Mouse (Mus musculus): Measurements from ENCODE around the gene Cacna2d2. TPM values are rescaled to one million over a fixed set of nuclear protein-coding genes. Genes with fewer than 3 reads are reported as not detected.

Gene Cacna2d2
- polyA plus RNA-seq, 1 experiment from 2014 or later, result 0.18 TPM

GRCm38 (mm10) chr9:107521711-107522399 lies 122.4 kb downstream of the Cacna2d2 start:
- H3K4me3 ChIP-seq (ENCODE audit: low read depth, low read length), result 0 out of 2 replicates have a peak overlapping the region, but pooled peaks have one; percentile 2
- H3K27ac ChIP-seq (ENCODE audit: low read depth, low read length), result no peak overlapping the region
- no peaks in the 10 kb centered on the region for H3K9me3 ChIP-seq (ENCODE audit: control insufficient read depth, low read length)
- peaks cover 28% of the 10 kb centered on the region for H3K27me3 ChIP-seq (replicated peaks; ENCODE audit: control insufficient read depth, insufficient read depth, low read length)
- WGBS, result 23% methylated on average over 25 of the region's 25 CpGs
- no peaks in the 10 kb centered on the region for H3K36me3 ChIP-seq (ENCODE audit: control insufficient read depth, insufficient read depth, low read length)
- DNase-seq (ENCODE audit: low spot score) (no peak), ATAC-seq (replicated peaks; ENCODE audit: low FRiP score) (no peak)
- 0 out of 2 replicates have a peak overlapping the region, but pooled peaks have one; percentile 6 for H3K9ac ChIP-seq (ENCODE audit: low read depth, low read length)
- H3K4me2 ChIP-seq, result peak overlapping the region; percentile 40
- H3K4me1 ChIP-seq (replicated peaks; ENCODE audit: control insufficient read depth, insufficient read depth, low read length), result peaks cover 11% of the 10 kb centered on the region

GRCm38 (mm10) chr9:107522400-107522711 lies 122.9 kb downstream of the Cacna2d2 start:
- H3K9me3 ChIP-seq (ENCODE audit: control insufficient read depth, low read length), result no peaks in the 10 kb centered on the region
- H3K4me1 ChIP-seq (replicated peaks; ENCODE audit: control insufficient read depth, insufficient read depth, low read length), result peaks cover 16% of the 10 kb centered on the region
- H3K27me3 ChIP-seq (replicated peaks; ENCODE audit: control insufficient read depth, insufficient read depth, low read length), result peaks cover 33% of the 10 kb centered on the region
- DNase-seq (ENCODE audit: low spot score) (no peak), ATAC-seq (replicated peaks; ENCODE audit: low FRiP score) (no peak)
- no peak overlapping the region for H3K4me3 ChIP-seq (ENCODE audit: low read depth, low read length)
- H3K4me2 ChIP-seq, result peak overlapping the region; percentile 40
- WGBS, result 54% methylated on average over 2 of the region's 2 CpGs
- H3K9ac ChIP-seq (ENCODE audit: low read depth, low read length), result 0 out of 2 replicates have a peak overlapping the region, but pooled peaks have one; percentile 6
- no peaks in the 10 kb centered on the region for H3K36me3 ChIP-seq (ENCODE audit: control insufficient read depth, insufficient read depth, low read length)
- no peak overlapping the region for H3K27ac ChIP-seq (ENCODE audit: low read depth, low read length)

- no peaks in the 10 kb centered on the region for H3K36me3 ChIP-seq (ENCODE audit: control insufficient read depth, insufficient read depth, low read length)
- DNase-seq (ENCODE audit: low spot score) (peak; percentile 93), ATAC-seq (replicated peaks; ENCODE audit: low FRiP score) (peak; percentile 78)
- peak overlapping the region; percentile 34; the same call in 1 of the 2 replicates for H3K9ac ChIP-seq (ENCODE audit: low read depth, low read length)
- peak overlapping the region; percentile 88 for H3K4me2 ChIP-seq
- peak overlapping the region; percentile 53 for H3K4me3 ChIP-seq (ENCODE audit: low read depth, low read length)
- no peaks in the 10 kb centered on the region for H3K9me3 ChIP-seq (ENCODE audit: control insufficient read depth, low read length)
- WGBS, result 6% methylated on average over 42 of the region's 44 CpGs
- H3K4me1 ChIP-seq (replicated peaks; ENCODE audit: control insufficient read depth, insufficient read depth, low read length), result peaks cover 14% of the 10 kb centered on the region
- no peak overlapping the region for H3K27ac ChIP-seq (ENCODE audit: low read depth, low read length)
- peaks cover 35% of the 10 kb centered on the region for H3K27me3 ChIP-seq (replicated peaks; ENCODE audit: control insufficient read depth, insufficient read depth, low read length)
Measured at GRCm38 (mm10) chr9:107526198-107527026, 127.0 kb downstream of the Cacna2d2 start.

- DNase-seq (ENCODE audit: low spot score), result peak; percentile 88
- Histone ChIP-seq H3K36me3 (ENCODE audit: control insufficient read depth, insufficient read depth, low read length) (peaks cover 18% of the 10 kb centered on the region), H3K4me1 (replicated peaks; ENCODE audit: control insufficient read depth, insufficient read depth, low read length) (peaks cover 22% of the 10 kb centered on the region), H3K27ac (ENCODE audit: low read depth, low read length) (peak within 1 kb of the TSS; percentile 76), H3K4me2 (peak within 1 kb of the TSS; percentile 98), H3K9me3 (ENCODE audit: control insufficient read depth, low read length) (no peaks in the 10 kb centered on the region), H3K4me3 (ENCODE audit: low read depth, low read length) (peak within 1 kb of the TSS; percentile 83), H3K27me3 (replicated peaks; ENCODE audit: control insufficient read depth, insufficient read depth, low read length) (no peaks in the 10 kb centered on the region), H3K9ac (ENCODE audit: low read depth, low read length) (peak within 1 kb of the TSS; percentile 94)
- ATAC-seq (replicated peaks; ENCODE audit: low FRiP score), result peak; percentile 98
- WGBS, result under 1% methylated on average over 48 of the region's 48 CpGs
Measured at GRCm38 (mm10) chr9:107533791-107534407, 134.5 kb downstream of the Cacna2d2 start, which contains the start of gene Tmem115. TSS of gene Tmem115 (plus strand) at chr9:107533945.

- Histone ChIP-seq H3K9ac (ENCODE audit: low read depth, low read length) (peak overlapping the region; percentile 94), H3K36me3 (ENCODE audit: control insufficient read depth, insufficient read depth, low read length) (peaks cover 25% of the 10 kb centered on the region), H3K9me3 (ENCODE audit: control insufficient read depth, low read length) (no peaks in the 10 kb centered on the region), H3K4me3 (ENCODE audit: low read depth, low read length) (peak overlapping the region; percentile 83), H3K4me2 (peak overlapping the region; percentile 98), H3K4me1 (replicated peaks; ENCODE audit: control insufficient read depth, insufficient read depth, low read length) (peaks cover 22% of the 10 kb centered on the region), H3K27ac (ENCODE audit: low read depth, low read length) (peak overlapping the region; percentile 76), H3K27me3 (replicated peaks; ENCODE audit: control insufficient read depth, insufficient read depth, low read length) (no peaks in the 10 kb centered on the region)
- WGBS, result under 1% methylated on average over 40 of the region's 40 CpGs
- ATAC-seq (replicated peaks; ENCODE audit: low FRiP score), result peak; percentile 28
- no peak for DNase-seq (ENCODE audit: low spot score)
Measured at GRCm38 (mm10) chr9:107534408-107535202, 135.2 kb downstream of the Cacna2d2 start.

- WGBS, result 91% methylated on average over 7 of the region's 7 CpGs
- H3K4me1 ChIP-seq (replicated peaks; ENCODE audit: control insufficient read depth, insufficient read depth, low read length), result peaks cover 34% of the 10 kb centered on the region
Measured at GRCm38 (mm10) chr9:107538231-107538630, 138.8 kb downstream of the Cacna2d2 start.

GRCm38 (mm10) chr9:107538711-107539110 lies 139.3 kb downstream of the Cacna2d2 start:
- no peak overlapping the region for H3K9ac ChIP-seq (ENCODE audit: low read depth, low read length)
- peaks cover 34% of the 10 kb centered on the region for H3K4me1 ChIP-seq (replicated peaks; ENCODE audit: control insufficient read depth, insufficient read depth, low read length)
- DNase-seq (ENCODE audit: low spot score) (no peak), ATAC-seq (replicated peaks; ENCODE audit: low FRiP score) (no peak)
- 91% methylated on average over 3 of the region's 3 CpGs for WGBS
- H3K4me3 ChIP-seq (ENCODE audit: low read depth, low read length), result no peak overlapping the region
- H3K27me3 ChIP-seq (replicated peaks; ENCODE audit: control insufficient read depth, insufficient read depth, low read length), result no peaks in the 10 kb centered on the region
- H3K36me3 ChIP-seq (ENCODE audit: control insufficient read depth, insufficient read depth, low read length), result peaks cover 28% of the 10 kb centered on the region
- H3K27ac ChIP-seq (ENCODE audit: low read depth, low read length), result no peak overlapping the region
- no peaks in the 10 kb centered on the region for H3K9me3 ChIP-seq (ENCODE audit: control insufficient read depth, low read length)
- H3K4me2 ChIP-seq, result no peak overlapping the region

More at GRCm38 (mm10) chr9:107538231-107538630, 138.8 kb downstream of the Cacna2d2 start:
- no peak overlapping the region for H3K4me3 ChIP-seq (ENCODE audit: low read depth, low read length)
- H3K4me2 ChIP-seq, result no peak overlapping the region
- no peak for ATAC-seq (replicated peaks; ENCODE audit: low FRiP score)
- DNase-seq (ENCODE audit: low spot score), result no peak
- no peak overlapping the region for H3K9ac ChIP-seq (ENCODE audit: low read depth, low read length)
- no peaks in the 10 kb centered on the region for H3K27me3 ChIP-seq (replicated peaks; ENCODE audit: control insufficient read depth, insufficient read depth, low read length)
- no peak overlapping the region for H3K27ac ChIP-seq (ENCODE audit: low read depth, low read length)
- H3K36me3 ChIP-seq (ENCODE audit: control insufficient read depth, insufficient read depth, low read length), result peaks cover 28% of the 10 kb centered on the region
- no peaks in the 10 kb centered on the region for H3K9me3 ChIP-seq (ENCODE audit: control insufficient read depth, low read length)

GRCm38 (mm10) chr9:107539940-107540339 lies 140.5 kb downstream of the Cacna2d2 start:
- Histone ChIP-seq H3K27ac (ENCODE audit: low read depth, low read length) (no peak overlapping the region), H3K9ac (ENCODE audit: low read depth, low read length) (no peak overlapping the region), H3K4me2 (no peak overlapping the region; the same call in 1 of the 2 replicates), H3K27me3 (replicated peaks; ENCODE audit: control insufficient read depth, insufficient read depth, low read length) (no peaks in the 10 kb centered on the region), H3K36me3 (ENCODE audit: control insufficient read depth, insufficient read depth, low read length) (peaks cover 36% of the 10 kb centered on the region), H3K9me3 (ENCODE audit: control insufficient read depth, low read length) (no peaks in the 10 kb centered on the region), H3K4me3 (ENCODE audit: low read depth, low read length) (no peak overlapping the region), H3K4me1 (replicated peaks; ENCODE audit: control insufficient read depth, insufficient read depth, low read length) (peaks cover 34% of the 10 kb centered on the region)
- ATAC-seq (replicated peaks; ENCODE audit: low FRiP score) (no peak), DNase-seq (ENCODE audit: low spot score) (no peak)
- whole genome bisulfite sequencing, result 90% methylated on average over 8 of the region's 8 CpGs
